Mouse (Mus musculus): ENCODE data around the gene Higd2a.

Higd2a gene

DNA sequence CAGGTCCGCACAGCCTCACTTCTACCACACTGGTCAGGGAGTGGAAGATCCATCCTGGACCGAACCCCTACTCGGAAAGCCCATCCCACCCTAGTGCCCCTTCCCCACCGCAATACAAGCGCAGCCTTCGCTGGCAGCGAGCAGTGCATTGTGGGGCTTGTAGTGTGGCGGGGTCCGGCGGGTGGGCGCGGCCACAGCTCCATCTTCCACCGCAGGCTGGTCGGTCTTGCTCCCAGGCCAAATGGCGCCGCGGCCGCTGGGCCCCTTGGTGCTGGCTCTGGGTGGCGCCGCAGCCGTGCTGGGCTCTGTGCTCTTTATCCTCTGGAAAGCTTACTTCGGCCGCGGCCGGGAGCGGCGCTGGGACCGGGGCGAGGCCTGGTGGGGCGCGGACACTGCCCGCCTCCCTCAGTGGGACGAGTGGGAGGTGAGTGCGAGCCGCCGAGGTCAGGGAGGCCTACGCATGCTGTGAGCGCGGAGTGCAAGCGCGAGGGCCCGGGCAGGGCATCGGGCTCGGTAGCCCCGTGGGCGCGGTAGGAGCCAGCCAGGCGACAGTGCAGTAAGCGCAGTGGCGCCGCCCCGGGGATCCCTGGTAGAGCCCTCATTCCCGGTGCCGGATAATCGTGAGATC, 15.0 kb upstream of the Higd2a start, which contains the start of gene Arl10:
TSS of gene Arl10 (plus strand) at position 162 of the 628 bp plus-strand sequence.
- Histone ChIP-seq H3K27me3 (ENCODE audit: insufficient read depth, low read length) (peaks cover 20% of the 10 kb centered on the region), H3K9me3 (ENCODE audit: low read length) (no peaks in the 10 kb centered on the region), H3K4me1 (replicated peaks; ENCODE audit: low read depth, low read length) (peaks cover 59% of the 10 kb centered on the region), H3K36me3 (ENCODE audit: insufficient read depth, low read length) (peaks cover 37% of the 10 kb centered on the region), H3K4me3 (replicated peaks; ENCODE audit: low read length) (peak within 1 kb of the TSS; percentile 97)
- no peak for TF ChIP-seq NANOG (IDR thresholded peaks at IDR 0.05; ENCODE audit: borderline replicate concordance, low read length)
- no peak for TF ChIP-seq POU5F1 (IDR thresholded peaks at IDR 0.05; ENCODE audit: borderline replicate concordance, low read length)
- no peak for TF ChIP-seq CTCF (conservative IDR thresholded peaks at IDR 0.05; ENCODE audit: low read length)

DNA sequence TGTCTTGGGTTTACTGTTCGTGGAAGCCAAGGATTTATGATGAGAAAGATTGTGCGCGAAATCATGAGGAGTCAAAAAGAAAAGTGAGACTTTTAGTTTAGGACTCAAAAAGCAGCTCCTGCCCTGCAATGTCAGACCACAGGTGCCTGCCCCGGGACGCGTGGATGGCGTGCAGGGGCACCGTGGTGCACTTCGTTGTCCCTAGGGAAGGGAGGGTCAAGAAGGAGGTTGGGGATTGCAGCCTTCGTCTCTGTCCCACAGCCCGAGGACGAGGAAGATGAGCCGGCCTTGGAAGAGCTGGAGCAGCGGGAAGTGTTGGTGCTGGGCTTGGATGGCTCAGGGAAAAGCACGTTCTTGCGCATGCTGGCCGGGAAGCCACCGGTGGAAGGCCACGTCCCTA, 14.5 kb upstream of the Higd2a start:
- Histone ChIP-seq H3K36me3 (ENCODE audit: insufficient read depth, low read length) (peaks cover 43% of the 10 kb centered on the region), H3K4me1 (replicated peaks; ENCODE audit: low read depth, low read length) (peaks cover 60% of the 10 kb centered on the region), H3K27me3 (ENCODE audit: insufficient read depth, low read length) (peaks cover 20% of the 10 kb centered on the region), H3K4me3 (replicated peaks; ENCODE audit: low read length) (peak overlapping the region; percentile 97), H3K9me3 (ENCODE audit: low read length) (no peaks in the 10 kb centered on the region)
- TF ChIP-seq POU5F1 (IDR thresholded peaks at IDR 0.05; ENCODE audit: borderline replicate concordance, low read length): no peak
- no peak for TF ChIP-seq NANOG (IDR thresholded peaks at IDR 0.05; ENCODE audit: borderline replicate concordance, low read length)
- TF ChIP-seq CTCF (conservative IDR thresholded peaks at IDR 0.05; ENCODE audit: low read length): no peak

DNA sequence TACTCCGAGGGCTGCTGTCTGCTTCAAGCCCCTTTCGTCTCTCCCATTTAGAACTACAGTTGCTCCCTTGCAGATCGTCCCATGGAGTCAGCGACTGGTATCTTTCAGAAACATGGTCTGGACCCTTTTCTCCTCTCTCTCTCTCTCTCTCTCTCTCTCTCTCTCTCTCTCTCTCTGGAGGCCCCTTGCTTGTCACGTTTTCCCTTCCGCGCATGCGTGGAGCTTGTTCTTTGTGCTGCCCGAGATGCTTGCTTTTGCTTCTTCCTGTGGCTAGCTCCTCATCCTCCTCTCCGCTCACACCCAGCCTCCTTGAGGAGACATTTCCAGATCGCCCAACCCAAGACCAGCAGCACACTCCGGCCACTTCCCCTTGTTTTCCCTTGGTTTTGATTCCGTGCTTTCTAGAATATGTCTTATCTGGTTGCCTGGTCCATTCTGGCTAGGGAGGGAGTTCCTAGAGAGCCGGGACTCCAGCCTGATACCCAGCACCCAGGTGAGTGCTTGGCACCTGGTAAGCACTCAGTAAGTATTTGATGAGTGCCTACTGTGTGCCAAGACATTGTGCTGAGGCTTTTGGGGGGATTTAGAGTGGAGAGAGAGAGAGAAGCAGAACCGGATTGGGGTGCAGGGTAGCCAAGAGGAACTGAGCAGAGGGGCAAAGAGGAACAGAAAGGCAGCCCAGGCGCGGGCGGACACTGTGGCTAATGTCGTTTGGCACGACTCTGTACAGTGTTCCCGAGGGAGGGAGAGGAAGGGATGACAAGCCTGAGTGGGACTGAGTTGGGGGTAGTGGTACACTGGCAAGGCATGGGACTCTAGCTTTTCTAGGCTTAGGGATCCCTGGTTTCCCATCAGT, 12.1 kb upstream of the Higd2a start:
- peaks cover 20% of the 10 kb centered on the region for H3K27me3 ChIP-seq (ENCODE audit: insufficient read depth, low read length)
- peaks cover 72% of the 10 kb centered on the region for H3K4me1 ChIP-seq (replicated peaks; ENCODE audit: low read depth, low read length)
- H3K9me3 ChIP-seq (ENCODE audit: low read length): no peaks in the 10 kb centered on the region
- TF ChIP-seq CTCF (conservative IDR thresholded peaks at IDR 0.05; ENCODE audit: low read length): no peak
- no peak for TF ChIP-seq NANOG (IDR thresholded peaks at IDR 0.05; ENCODE audit: borderline replicate concordance, low read length)
- no peak for TF ChIP-seq POU5F1 (IDR thresholded peaks at IDR 0.05; ENCODE audit: borderline replicate concordance, low read length)
- peak overlapping the region; percentile 58 for H3K4me3 ChIP-seq (replicated peaks; ENCODE audit: low read length)
- peaks cover 67% of the 10 kb centered on the region for H3K36me3 ChIP-seq (ENCODE audit: insufficient read depth, low read length)

- TF ChIP-seq CTCF (conservative IDR thresholded peaks at IDR 0.05; ENCODE audit: low read length) (no peak), POU5F1 (IDR thresholded peaks at IDR 0.05; ENCODE audit: borderline replicate concordance, low read length) (no peak), NANOG (IDR thresholded peaks at IDR 0.05; ENCODE audit: borderline replicate concordance, low read length) (no peak)
- H3K4me1 ChIP-seq (replicated peaks; ENCODE audit: low read depth, low read length): peaks cover 63% of the 10 kb centered on the region
- no peaks in the 10 kb centered on the region for H3K9me3 ChIP-seq (ENCODE audit: low read length)
- peaks cover 5% of the 10 kb centered on the region; the same call in 1 of the 2 replicates for H3K27me3 ChIP-seq (ENCODE audit: insufficient read depth, low read length)
- peaks cover 96% of the 10 kb centered on the region for H3K36me3 ChIP-seq (ENCODE audit: insufficient read depth, low read length)
- no peak overlapping the region for H3K4me3 ChIP-seq (replicated peaks; ENCODE audit: low read length)
Observed at GRCm38 (mm10) chr13:54581385-54581784, 8.6 kb upstream of the Higd2a start.

- peaks cover 96% of the 10 kb centered on the region for H3K36me3 ChIP-seq (ENCODE audit: insufficient read depth, low read length)
- TF ChIP-seq NANOG (IDR thresholded peaks at IDR 0.05; ENCODE audit: borderline replicate concordance, low read length) (no peak), CTCF (conservative IDR thresholded peaks at IDR 0.05; ENCODE audit: low read length) (no peak), POU5F1 (IDR thresholded peaks at IDR 0.05; ENCODE audit: borderline replicate concordance, low read length) (no peak)
- no peak overlapping the region for H3K4me3 ChIP-seq (replicated peaks; ENCODE audit: low read length)
Observed at GRCm38 (mm10) chr13:54582126-54582525, 7.9 kb upstream of the Higd2a start.

DNA sequence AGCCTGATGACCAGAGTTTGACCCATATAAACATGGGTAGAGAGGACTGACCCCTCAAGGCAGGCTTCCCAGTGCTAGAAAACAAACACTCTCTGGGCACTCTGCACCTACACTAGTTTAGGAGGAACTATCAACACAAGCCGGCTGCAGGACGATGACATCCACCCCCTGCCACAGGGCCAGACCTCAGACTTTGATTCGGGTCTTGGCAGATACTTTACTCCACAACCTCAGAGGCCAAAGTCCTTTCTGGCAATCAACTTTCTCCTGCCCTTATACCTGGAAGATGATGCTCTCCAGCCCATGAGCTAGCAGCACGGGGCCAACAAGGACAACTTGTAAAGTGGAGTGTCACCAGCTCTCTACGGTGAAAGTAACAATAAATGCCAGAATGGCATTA, 7.1 kb upstream of the Higd2a start:
- TF ChIP-seq NANOG (IDR thresholded peaks at IDR 0.05; ENCODE audit: borderline replicate concordance, low read length) (no peak), CTCF (conservative IDR thresholded peaks at IDR 0.05; ENCODE audit: low read length) (no peak), POU5F1 (IDR thresholded peaks at IDR 0.05; ENCODE audit: borderline replicate concordance, low read length) (no peak)
- H3K9me3 ChIP-seq (ENCODE audit: low read length): no peaks in the 10 kb centered on the region

More at GRCm38 (mm10) chr13:54582126-54582525, 7.9 kb upstream of the Higd2a start:
- H3K4me1 ChIP-seq (replicated peaks; ENCODE audit: low read depth, low read length): peaks cover 56% of the 10 kb centered on the region
- H3K27me3 ChIP-seq (ENCODE audit: insufficient read depth, low read length): no peaks in the 10 kb centered on the region
- H3K9me3 ChIP-seq (ENCODE audit: low read length): no peaks in the 10 kb centered on the region

GRCm38 (mm10) chr13:54585831-54586230, 4.2 kb upstream of the Higd2a start:
- Histone ChIP-seq H3K27me3 (ENCODE audit: insufficient read depth, low read length) (no peaks in the 10 kb centered on the region), H3K9me3 (ENCODE audit: low read length) (no peaks in the 10 kb centered on the region), H3K4me1 (replicated peaks; ENCODE audit: low read depth, low read length) (peaks cover 48% of the 10 kb centered on the region), H3K36me3 (ENCODE audit: insufficient read depth, low read length) (peaks cover 81% of the 10 kb centered on the region), H3K4me3 (replicated peaks; ENCODE audit: low read length) (no peak overlapping the region)
- TF ChIP-seq CTCF (conservative IDR thresholded peaks at IDR 0.05; ENCODE audit: low read length) (no peak), NANOG (IDR thresholded peaks at IDR 0.05; ENCODE audit: borderline replicate concordance, low read length) (no peak), POU5F1 (IDR thresholded peaks at IDR 0.05; ENCODE audit: borderline replicate concordance, low read length) (no peak)

More for the DNA sequence above, 7.1 kb upstream of the Higd2a start:
- H3K27me3 ChIP-seq (ENCODE audit: insufficient read depth, low read length): no peaks in the 10 kb centered on the region
- peaks cover 49% of the 10 kb centered on the region for H3K4me1 ChIP-seq (replicated peaks; ENCODE audit: low read depth, low read length)
- H3K36me3 ChIP-seq (ENCODE audit: insufficient read depth, low read length): peaks cover 98% of the 10 kb centered on the region
- H3K4me3 ChIP-seq (replicated peaks; ENCODE audit: low read length): no peak overlapping the region

GRCm38 (mm10) chr13:54589414-54589995, 502 bp upstream of the Higd2a start:
- Histone ChIP-seq H3K9me3 (ENCODE audit: low read length) (no peaks in the 10 kb centered on the region), H3K27me3 (ENCODE audit: insufficient read depth, low read length) (no peaks in the 10 kb centered on the region)
- no peak for TF ChIP-seq NANOG (IDR thresholded peaks at IDR 0.05; ENCODE audit: borderline replicate concordance, low read length)
- TF ChIP-seq CTCF (conservative IDR thresholded peaks at IDR 0.05; ENCODE audit: low read length): no peak
- no peak for TF ChIP-seq POU5F1 (IDR thresholded peaks at IDR 0.05; ENCODE audit: borderline replicate concordance, low read length)

More at GRCm38 (mm10) chr13:54589414-54589995, 502 bp upstream of the Higd2a start:
- peaks cover 79% of the 10 kb centered on the region for H3K36me3 ChIP-seq (ENCODE audit: insufficient read depth, low read length)
- H3K4me1 ChIP-seq (replicated peaks; ENCODE audit: low read depth, low read length): peaks cover 61% of the 10 kb centered on the region
- H3K4me3 ChIP-seq (replicated peaks; ENCODE audit: low read length): peak overlapping the region; percentile 97

Data from E14TG2a.4 (cell line).